Mouse (Mus musculus): Measurements from ENCODE around the gene Cacna1f. TPM values are rescaled to one million over a fixed set of nuclear protein-coding genes. Genes with fewer than 3 reads are reported as not detected.

Gene Cacna1f
- 0.05 and 0.06 TPM in 2 replicates for polyA plus RNA-seq (2016; fragmentation: Nextera tagmentation; extraction: Ambion mirVana)

- 70% methylated on average over 6 of the region's 6 CpGs for WGBS
- 0 out of 2 replicates have a peak, but pooled peaks cover 3% of the 10 kb centered on the region for H3K36me3 ChIP-seq (replicated peaks)
- DNase-seq (ENCODE audit: low spot score) = no peak
- no peak within 1 kb of the TSS for H3K27ac ChIP-seq (replicated peaks)
- peaks cover 3% of the 10 kb centered on the region; the same call in 1 of the 2 replicates for H3K4me1 ChIP-seq
- H3K27me3 ChIP-seq (replicated peaks; ENCODE audit: low read depth, poor library complexity, severe bottlenecking) = peaks cover 29% of the 10 kb centered on the region
- H3K9me3 ChIP-seq = no peaks in the 10 kb centered on the region
- no peak within 1 kb of the TSS for H3K4me3 ChIP-seq
These were observed at the start of gene Cacna1f for GRCm38 (mm10) chrX:7606783-7607182. Gene Cacna1f (plus strand): TSS chrX:7607083.

DNA sequence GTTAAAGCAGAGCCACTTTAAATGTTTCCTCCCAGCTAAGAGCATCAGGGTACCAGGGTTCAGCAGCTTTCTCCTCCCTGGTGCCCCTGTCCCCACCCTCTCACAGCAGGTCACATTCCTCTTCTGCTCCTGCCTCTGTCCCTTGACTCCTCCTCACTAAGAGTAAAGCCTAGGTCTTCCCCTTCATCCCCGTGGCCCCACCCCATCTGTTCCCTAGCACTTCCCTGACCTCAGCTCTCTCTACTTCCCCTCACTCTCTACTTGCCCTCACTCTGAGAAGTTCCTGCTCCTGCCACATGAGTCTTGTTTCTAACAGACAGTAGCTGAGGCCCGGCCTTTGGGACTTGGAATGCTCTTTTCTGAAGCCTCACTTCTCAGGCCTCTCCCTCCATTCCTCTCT, 43.8 kb upstream of the Cacna1f start:
- no peak for DNase-seq (ENCODE audit: low spot score)
- H3K36me3 ChIP-seq (replicated peaks) = peaks cover 8% of the 10 kb centered on the region; the same call in 1 of the 2 replicates
- no peaks in the 10 kb centered on the region for H3K4me1 ChIP-seq
- H3K4me3 ChIP-seq = no peak overlapping the region
- no peaks in the 10 kb centered on the region for H3K27me3 ChIP-seq (replicated peaks; ENCODE audit: low read depth, poor library complexity, severe bottlenecking)
- no peak overlapping the region for H3K27ac ChIP-seq (replicated peaks)
- no peaks in the 10 kb centered on the region for H3K9me3 ChIP-seq
- 22% methylated on average over 2 of the region's 2 CpGs for WGBS

GRCm38 (mm10) chrX:7566352-7566751, 40.5 kb upstream of the Cacna1f start:
- no peaks in the 10 kb centered on the region for H3K4me1 ChIP-seq
- DNase-seq (ENCODE audit: low spot score) = no peak
- no peak overlapping the region for H3K4me3 ChIP-seq
- H3K36me3 ChIP-seq (replicated peaks) = no peaks in the 10 kb centered on the region
- no peaks in the 10 kb centered on the region for H3K27me3 ChIP-seq (replicated peaks; ENCODE audit: low read depth, poor library complexity, severe bottlenecking)
- WGBS = 90% methylated on average over 6 of the region's 6 CpGs
- H3K9me3 ChIP-seq = no peaks in the 10 kb centered on the region
- H3K27ac ChIP-seq (replicated peaks) = no peak overlapping the region

- no peak overlapping the region for H3K27ac ChIP-seq (replicated peaks)
- no peaks in the 10 kb centered on the region for H3K36me3 ChIP-seq (replicated peaks)
- WGBS = 77% methylated on average over 9 of the region's 9 CpGs
- peaks cover 3% of the 10 kb centered on the region; the same call in 1 of the 2 replicates for H3K4me1 ChIP-seq
- H3K4me3 ChIP-seq = no peak overlapping the region
- H3K27me3 ChIP-seq (replicated peaks; ENCODE audit: low read depth, poor library complexity, severe bottlenecking) = no peaks in the 10 kb centered on the region
- no peak for DNase-seq (ENCODE audit: low spot score)
- H3K9me3 ChIP-seq = no peaks in the 10 kb centered on the region
These were observed 39.4 kb upstream of the Cacna1f start for GRCm38 (mm10) chrX:7567491-7567890.

DNA sequence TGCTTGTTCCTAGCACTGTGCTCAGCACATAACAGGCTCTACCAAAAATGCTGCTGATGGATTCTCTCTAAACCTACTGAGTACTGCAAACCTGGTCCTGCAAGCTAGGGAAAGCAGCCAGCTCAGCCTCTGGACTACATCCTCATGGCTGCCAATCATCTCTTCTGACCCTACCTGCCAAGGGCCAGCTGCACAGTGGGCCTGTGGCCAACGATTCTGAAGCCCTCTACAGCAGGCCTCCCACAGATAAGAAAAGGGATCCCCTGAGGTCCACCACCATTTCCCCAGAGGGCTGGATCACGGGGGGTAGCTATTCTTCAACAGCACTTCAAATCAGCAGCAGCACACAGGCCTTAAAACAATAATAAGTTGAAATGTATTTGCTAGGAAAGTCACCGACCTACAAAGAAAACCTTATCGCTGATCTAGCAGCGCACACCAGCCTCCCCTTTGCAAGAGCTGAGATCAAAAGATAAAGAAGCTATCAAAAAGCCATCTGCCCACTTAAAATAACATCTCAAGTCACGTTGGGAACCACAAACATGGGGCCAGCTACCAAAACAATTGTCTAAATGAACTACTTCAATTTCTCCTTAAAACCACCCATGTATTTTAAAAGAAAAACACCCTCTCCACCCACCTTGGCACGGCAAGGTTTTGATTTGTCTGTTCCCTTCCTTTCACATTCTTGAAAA, 36.3 kb upstream of the Cacna1f start:
- H3K4me1 ChIP-seq = peaks cover 19% of the 10 kb centered on the region
- WGBS = 70% methylated on average over 7 of the region's 7 CpGs
- H3K36me3 ChIP-seq (replicated peaks) = no peaks in the 10 kb centered on the region
- H3K4me3 ChIP-seq = no peak overlapping the region
- DNase-seq (ENCODE audit: low spot score) = no peak
- H3K9me3 ChIP-seq = peaks cover 13% of the 10 kb centered on the region; the same call in 1 of the 2 replicates
- no peaks in the 10 kb centered on the region for H3K27me3 ChIP-seq (replicated peaks; ENCODE audit: low read depth, poor library complexity, severe bottlenecking)
- H3K27ac ChIP-seq (replicated peaks) = no peak overlapping the region

- WGBS = 94% methylated on average over 9 of the region's 9 CpGs
- Histone ChIP-seq H3K4me1 (peaks cover 19% of the 10 kb centered on the region), H3K9me3 (peaks cover 13% of the 10 kb centered on the region; the same call in 1 of the 2 replicates), H3K4me3 (no peak overlapping the region), H3K36me3 (replicated peaks) (no peaks in the 10 kb centered on the region), H3K27me3 (replicated peaks; ENCODE audit: low read depth, poor library complexity, severe bottlenecking) (no peaks in the 10 kb centered on the region), H3K27ac (replicated peaks) (no peak overlapping the region)
- no peak for DNase-seq (ENCODE audit: low spot score)
These were observed 35.2 kb upstream of the Cacna1f start for GRCm38 (mm10) chrX:7571565-7572136.

- Histone ChIP-seq H3K27me3 (replicated peaks; ENCODE audit: low read depth, poor library complexity, severe bottlenecking) (no peaks in the 10 kb centered on the region), H3K4me1 (peaks cover 19% of the 10 kb centered on the region), H3K27ac (replicated peaks) (no peak overlapping the region), H3K9me3 (peaks cover 13% of the 10 kb centered on the region; the same call in 1 of the 2 replicates), H3K4me3 (peak overlapping the region; percentile 68; the same call in 1 of the 2 replicates), H3K36me3 (replicated peaks) (no peaks in the 10 kb centered on the region)
- 90% methylated on average over 10 of the region's 10 CpGs for WGBS
- DNase-seq (ENCODE audit: low spot score) = no peak
These were observed 34.4 kb upstream of the Cacna1f start for GRCm38 (mm10) chrX:7572466-7572865.

DNA sequence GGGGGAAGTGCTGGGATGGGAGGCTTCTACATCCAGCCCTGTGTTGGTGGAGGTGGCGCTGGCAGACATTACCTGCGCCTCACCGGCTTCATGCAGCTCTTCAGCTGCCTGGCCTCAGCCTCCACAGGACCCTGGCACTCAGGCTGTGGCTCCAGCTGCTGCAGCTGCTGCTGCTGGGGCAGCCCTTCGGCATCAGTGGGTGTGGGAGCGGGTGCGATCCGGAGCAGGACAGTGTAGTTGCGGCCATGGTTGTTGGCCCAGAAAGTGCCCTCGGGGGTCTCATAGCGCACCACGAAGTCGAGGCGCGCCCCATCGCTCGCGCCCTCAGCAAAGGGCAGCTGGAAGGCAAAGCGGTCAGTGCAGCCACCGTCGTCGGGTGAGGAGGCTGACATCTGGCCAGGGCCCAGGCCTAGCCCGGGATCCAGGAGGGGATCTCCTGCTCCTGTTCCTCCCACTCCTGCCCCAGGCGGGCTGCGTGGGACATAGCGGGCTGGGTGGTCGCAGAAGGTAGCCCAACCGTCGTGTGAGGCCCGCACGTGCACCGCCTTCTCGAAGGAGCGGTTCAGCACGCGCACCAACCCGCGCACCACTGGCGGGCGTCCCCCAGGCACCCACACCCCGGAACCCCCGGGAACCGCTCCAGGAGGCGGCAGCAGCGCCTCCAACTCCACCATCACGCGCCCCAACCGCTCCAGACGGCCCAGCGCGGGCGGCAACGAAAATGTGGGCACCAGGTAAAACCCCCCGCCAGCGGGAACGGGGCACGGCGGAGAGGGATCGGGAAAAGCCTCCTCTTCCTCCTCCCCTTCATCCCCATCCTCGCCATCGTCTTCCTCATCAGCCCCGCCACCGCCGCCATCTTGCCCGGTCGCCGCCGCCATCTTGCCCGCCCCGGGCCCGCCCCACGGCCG, 33.5 kb upstream of the Cacna1f start, which contains the start of gene Foxp3:
Foxp3 (plus strand) TSS at position 469 of the 911 bp plus-strand sequence.
- peak; percentile 27 for DNase-seq (ENCODE audit: low spot score)

GRCm38 (mm10) chrX:7574087-7574884, 32.6 kb upstream of the Cacna1f start, which contains the start of gene Ppp1r3f:
Gene Ppp1r3f (minus strand): TSS chrX:7574283.
- no peaks in the 10 kb centered on the region for H3K27me3 ChIP-seq (replicated peaks; ENCODE audit: low read depth, poor library complexity, severe bottlenecking)
- H3K4me3 ChIP-seq = peak within 1 kb of the TSS; percentile 68
- WGBS = 29% methylated on average over 65 of the region's 65 CpGs
- H3K27ac ChIP-seq (replicated peaks) = peak within 1 kb of the TSS; percentile 95
- H3K36me3 ChIP-seq (replicated peaks) = no peaks in the 10 kb centered on the region
- peak; percentile 93 for DNase-seq (ENCODE audit: low spot score)
- H3K9me3 ChIP-seq = peaks cover 13% of the 10 kb centered on the region; the same call in 1 of the 2 replicates
- peaks cover 19% of the 10 kb centered on the region for H3K4me1 ChIP-seq

More for the DNA sequence above, 33.5 kb upstream of the Cacna1f start, which contains the start of gene Foxp3:
- H3K36me3 ChIP-seq (replicated peaks) = no peaks in the 10 kb centered on the region
- H3K4me3 ChIP-seq = peak within 1 kb of the TSS; percentile 68
- WGBS = 33% methylated on average over 72 of the region's 72 CpGs
- H3K4me1 ChIP-seq = peaks cover 19% of the 10 kb centered on the region
- no peaks in the 10 kb centered on the region for H3K27me3 ChIP-seq (replicated peaks; ENCODE audit: low read depth, poor library complexity, severe bottlenecking)
- peaks cover 13% of the 10 kb centered on the region; the same call in 1 of the 2 replicates for H3K9me3 ChIP-seq
- peak within 1 kb of the TSS; percentile 95 for H3K27ac ChIP-seq (replicated peaks)

- Histone ChIP-seq H3K4me1 (peaks cover 19% of the 10 kb centered on the region), H3K27me3 (replicated peaks; ENCODE audit: low read depth, poor library complexity, severe bottlenecking) (no peaks in the 10 kb centered on the region), H3K4me3 (peak overlapping the region; percentile 68), H3K27ac (replicated peaks) (peak overlapping the region; percentile 95; the same call in 1 of the 2 replicates), H3K36me3 (replicated peaks) (no peaks in the 10 kb centered on the region), H3K9me3 (peaks cover 13% of the 10 kb centered on the region; the same call in 1 of the 2 replicates)
- 29% methylated on average over 5 of the region's 6 CpGs for WGBS
- no peak for DNase-seq (ENCODE audit: low spot score)
These were observed 32.0 kb upstream of the Cacna1f start for GRCm38 (mm10) chrX:7574885-7575231.

GRCm38 (mm10) chrX:7581151-7581550, 25.7 kb upstream of the Cacna1f start:
- Histone ChIP-seq H3K4me1 (no peaks in the 10 kb centered on the region), H3K9me3 (no peaks in the 10 kb centered on the region), H3K27me3 (replicated peaks; ENCODE audit: low read depth, poor library complexity, severe bottlenecking) (no peaks in the 10 kb centered on the region), H3K27ac (replicated peaks) (no peak overlapping the region), H3K36me3 (replicated peaks) (no peaks in the 10 kb centered on the region), H3K4me3 (no peak overlapping the region)
- WGBS = 89% methylated on average over 2 of the region's 2 CpGs
- DNase-seq (ENCODE audit: low spot score) = no peak

All from embryonic facial prominence, embryonic 10.5 days (tissue).